Mouse (Mus musculus) heart, adult 2 months (tissue): ENCODE measurements around the gene P4hb.

ENCODE experiments used
- CTCF ChIP-seq: fragments of 200-600 bp; IDR thresholded peaks from 2 replicates; pipeline ENCODE4 v1.8.1; 2022; ENCODE audit warnings: antibody characterized with exemption, mild to moderate bottlenecking, moderate library complexity
- EP300 ChIP-seq: fragments of 200-500 bp; IDR thresholded peaks from 2 replicates; pipeline ENCODE4 v1.6.1; 2011; ENCODE audit warnings: low read depth, low read length, control low read depth; ENCODE audit not compliant: insufficient read depth

GRCm38 (mm10) chr11:120552736-120553135 is 20.3 kb downstream of the P4hb start:
- TF ChIP-seq EP300: no peak
- TF ChIP-seq CTCF: no peak
